Mouse (Mus musculus): ENCODE measurements at regions not wholly inside any gene's neighbourhood (a gene's known extent, or its start where the extent isn't known, plus 50 kb on each side); places are given as distances from the start of the nearest gene placed in this dataset.

- TF ChIP-seq POLR2A (IDR thresholded peaks at IDR 0.05; ENCODE audit: insufficient read depth, low read length) (no peak), CTCF (IDR thresholded peaks at IDR 0.05; ENCODE audit: low read depth, low read length) (no peak)
Measured at GRCm38 (mm10) chr6:140281488-140282284, 142.2 kb upstream of the Plekha5 start.

Measured in ES-Bruce4 (cell line).